Mouse (Mus musculus) bone marrow, adult 2 months (tissue): Measurements from ENCODE around the gene Rgs6.

Source experiments
- CTCF ChIP-seq: fragments of 200-500 bp; IDR thresholded peaks from 2 replicates; pipeline ENCODE4 v1.5.1; 2011; ENCODE audit warnings: low read length, control low read depth; ENCODE audit not compliant: control insufficient read depth, insufficient read depth
- POLR2A ChIP-seq: fragments of 200-500 bp; IDR thresholded peaks from 2 replicates; pipeline ENCODE4 v1.6.1; 2011; ENCODE audit warnings: low read depth, mild to moderate bottlenecking, control low read depth, low read length, borderline replicate concordance; ENCODE audit not compliant: control insufficient read depth

GRCm38 (mm10) chr12:82647876-82648275, 59.8 kb downstream of the Rgs6 start:
- no peak for TF ChIP-seq CTCF
- TF ChIP-seq POLR2A: no peak
